Mouse (Mus musculus): ENCODE results near the gene Cyp24a1.

DNA sequence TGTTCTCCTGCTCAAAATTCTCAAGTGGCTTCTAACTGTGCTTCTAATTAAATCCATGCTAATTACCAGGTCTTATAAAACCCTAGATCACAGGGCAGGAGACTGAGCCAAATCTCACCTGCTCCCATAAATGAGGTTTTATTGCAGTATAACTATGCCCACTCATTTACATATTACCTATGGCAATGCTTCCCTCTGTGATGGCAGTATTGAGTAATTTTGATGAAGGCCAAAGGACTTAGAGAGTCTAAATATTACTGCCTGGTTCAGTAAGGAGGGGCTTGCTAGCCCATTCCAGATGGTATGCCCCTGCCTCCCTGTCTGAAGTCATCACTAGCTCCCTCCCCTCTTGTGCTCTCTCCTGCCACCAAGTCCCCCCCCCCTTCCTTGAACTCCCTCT is 38.9 kb upstream of the Cyp24a1 start:
- TF ChIP-seq CTCF (conservative IDR thresholded peaks at IDR 0.05; ENCODE audit: insufficient read depth, insufficient read length, low read depth, low read length) = no peak
- no peak for TF ChIP-seq POLR2A (IDR thresholded peaks at IDR 0.05; ENCODE audit: low read depth, low read length)
